Mouse (Mus musculus) heart, embryonic 13.5 days (tissue): ENCODE measurements around the gene E2f2. TPM values are rescaled to one million over a fixed set of nuclear protein-coding genes. Genes with fewer than 3 reads are reported as not detected.

ENCODE experiments used
- ATAC-seq: fragments of 200-750 bp; cut with Nextera tagmentation; 2 replicates; pipeline ENCODE4 v1.8.0; 2017; ENCODE audit warnings: moderate TSS enrichment; ENCODE audit not compliant: insufficient number of reproducible peaks, low FRiP score, low TSS enrichment; ENCODE audit errors: extremely low read depth
- H3K27ac ChIP-seq: fragments of 300-500 bp; sonication (generic); replicated peaks from 2 replicates; pipeline ENCODE4 v1.5.1; 2015; ENCODE audit warnings: moderate library complexity, mild to moderate bottlenecking, inconsistent platforms
- H3K27me3 ChIP-seq: fragments of 300-500 bp; sonication (generic); replicated peaks from 2 replicates; pipeline ENCODE4 v1.6.1; 2015; ENCODE audit warnings: mild to moderate bottlenecking, inconsistent platforms
- H3K36me3 ChIP-seq: fragments of 300-500 bp; sonication (generic); 2 replicates; pipeline ENCODE4 v1.6.1; 2015; ENCODE audit warnings: mild to moderate bottlenecking, inconsistent platforms
- H3K4me1 ChIP-seq: fragments of 300-500 bp; sonication (generic); 2 replicates; pipeline ENCODE4 v1.6.1; 2015; ENCODE audit warnings: inconsistent platforms
- H3K4me2 ChIP-seq: fragments of 300-500 bp; sonication (generic); 2 replicates; pipeline ENCODE4 v1.6.1; 2015; ENCODE audit warnings: inconsistent platforms, mild to moderate bottlenecking, moderate library complexity
- H3K4me3 ChIP-seq: fragments of 300-500 bp; sonication (generic); 2 replicates; pipeline ENCODE4 v1.5.1; 2015; ENCODE audit warnings: moderate library complexity, mild to moderate bottlenecking, inconsistent platforms
- H3K9ac ChIP-seq: fragments of 300-500 bp; sonication (generic); 2 replicates; pipeline ENCODE4 v1.6.1; 2015; ENCODE audit warnings: inconsistent platforms, mild to moderate bottlenecking, moderate library complexity
- H3K9me3 ChIP-seq: fragments of 300-500 bp; sonication (generic); 2 replicates; pipeline ENCODE4 v1.6.1; 2016; ENCODE audit warnings: inconsistent platforms
- WGBS: fragments of 180-500 bp; shearing (Covaris S2); methylation state at CpG from one replicate; pipeline ENCODE4 v1.1.7; 2015; ENCODE audit warnings: mixed read lengths; 5-methylcytosine and 5-hydroxymethylcytosine counted together
- polyA plus RNA-seq: library from polyadenylated mRNA; unstranded; fragments of >200 nt; fragmentation: Nextera tagmentation; extraction: Ambion mirVana; gene quantifications from 2 replicates; pipeline ENCODE4 v1.2.1, GENCODE M21; 2015

Gene E2f2
- polyA plus RNA-seq, 1 experiment from 2014 or later: 6.6 TPM

DNA sequence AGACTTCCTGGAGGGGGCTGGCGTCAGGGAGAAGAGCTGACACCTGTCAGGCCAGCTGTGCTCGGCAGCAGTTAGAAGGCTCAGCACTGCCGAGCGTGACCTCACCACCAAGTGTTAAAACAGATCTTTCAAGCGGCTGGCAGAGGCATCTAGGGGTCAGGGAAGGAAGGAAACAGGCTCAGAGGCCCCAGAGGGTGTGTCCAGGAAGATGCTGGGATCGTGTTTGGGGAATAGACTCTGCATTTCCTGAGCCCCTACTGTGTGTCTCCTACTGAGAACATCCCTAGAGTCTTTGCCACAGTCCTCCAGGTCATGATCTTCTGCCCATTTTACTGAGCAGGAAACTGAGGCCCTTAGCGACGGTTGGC lies 5.0 kb downstream of the E2f2 start:
- H3K9ac ChIP-seq: peak overlapping the region; percentile 63; the same call in 1 of the 2 replicates
- H3K27me3 ChIP-seq: no peaks in the 10 kb centered on the region
- ATAC-seq: no peak
- H3K4me2 ChIP-seq: peak overlapping the region; percentile 71
- peak overlapping the region; percentile 72 for H3K27ac ChIP-seq
- WGBS: 22% methylated on average over 8 of the region's 8 CpGs
- H3K4me1 ChIP-seq: peaks cover 90% of the 10 kb centered on the region
- H3K9me3 ChIP-seq: no peaks in the 10 kb centered on the region
- H3K36me3 ChIP-seq: no peaks in the 10 kb centered on the region
- H3K4me3 ChIP-seq: no peak overlapping the region

DNA sequence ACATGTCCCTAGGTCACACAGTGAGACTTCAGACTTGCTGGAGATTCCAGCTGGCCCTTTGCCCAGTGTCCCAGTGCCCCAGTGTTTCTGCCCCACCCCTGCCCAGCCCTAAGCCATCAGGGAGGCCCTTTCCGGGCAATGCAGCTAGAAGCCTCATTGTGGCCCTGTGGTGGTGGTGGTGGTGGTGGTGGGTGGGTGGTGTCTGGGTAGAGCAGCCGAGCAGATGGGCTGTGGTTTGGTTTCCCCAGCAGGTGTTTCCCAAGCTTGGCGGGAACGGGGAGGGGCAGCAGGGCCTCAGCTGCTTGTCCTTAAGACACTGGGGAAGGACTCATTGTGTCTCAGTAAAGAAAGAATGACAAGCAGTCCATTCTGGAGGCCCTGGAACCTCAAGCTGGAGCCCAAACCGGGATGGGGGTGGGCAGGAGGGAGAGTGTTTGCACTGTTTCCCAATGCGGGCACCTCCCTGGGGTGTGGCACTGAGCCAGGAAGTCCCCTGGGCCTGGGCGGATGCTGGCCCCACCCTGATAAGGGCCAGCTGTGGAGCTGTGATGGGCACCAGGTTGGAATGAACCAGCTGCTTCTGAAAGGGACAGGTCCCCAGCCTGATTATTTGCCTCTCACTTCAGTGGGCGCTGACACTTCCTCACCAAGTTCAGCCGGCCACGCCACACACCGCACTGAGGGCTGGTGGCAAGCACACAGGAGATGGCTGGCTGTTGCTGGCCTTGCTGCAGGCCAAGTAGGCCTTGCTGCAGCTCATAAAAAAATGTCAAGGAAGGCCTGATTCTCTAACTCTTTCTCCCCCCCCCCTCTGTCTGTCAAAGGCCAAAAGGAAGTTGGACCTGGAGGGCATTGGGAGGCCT lies 5.6 kb downstream of the E2f2 start:
- Histone ChIP-seq H3K27me3 (no peaks in the 10 kb centered on the region), H3K4me3 (no peak overlapping the region), H3K9me3 (no peaks in the 10 kb centered on the region), H3K27ac (peak overlapping the region; percentile 72), H3K4me2 (peak overlapping the region; percentile 71), H3K36me3 (no peaks in the 10 kb centered on the region), H3K9ac (peak overlapping the region; percentile 63), H3K4me1 (peaks cover 89% of the 10 kb centered on the region)
- 50% methylated on average over 11 of the region's 11 CpGs for WGBS
- 0 out of 2 replicates have a peak, but pooled peaks have one; percentile 17 for ATAC-seq

DNA sequence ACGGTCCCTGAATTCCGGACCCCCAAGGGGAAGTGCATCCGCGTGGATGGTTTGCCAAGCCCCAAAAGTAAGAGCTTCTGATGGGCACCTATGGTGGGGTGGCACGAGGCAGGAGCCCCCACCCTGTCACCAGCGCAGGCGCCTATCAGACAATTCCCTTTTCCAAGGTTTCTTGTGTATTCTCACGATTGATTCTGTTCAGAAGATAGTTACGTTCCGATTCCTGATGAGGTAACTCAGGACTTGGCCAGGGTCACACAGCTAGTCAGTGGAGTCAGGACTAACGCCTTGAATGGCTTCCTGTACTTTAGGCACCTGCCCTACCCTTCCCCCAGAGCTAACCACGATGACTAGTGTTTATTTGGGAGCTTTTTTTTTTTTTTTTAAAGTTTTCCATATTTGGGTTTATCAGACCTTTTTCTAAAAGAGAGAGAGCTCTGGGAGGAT lies 6.3 kb downstream of the E2f2 start:
- Histone ChIP-seq H3K4me1 (peaks cover 82% of the 10 kb centered on the region), H3K9ac (peak overlapping the region; percentile 63), H3K27ac (peak overlapping the region; percentile 72), H3K4me2 (peak overlapping the region; percentile 71), H3K9me3 (no peaks in the 10 kb centered on the region), H3K27me3 (no peaks in the 10 kb centered on the region), H3K4me3 (no peak overlapping the region), H3K36me3 (no peaks in the 10 kb centered on the region; the same call in 1 of the 2 replicates)
- 71% methylated on average over 12 of the region's 12 CpGs for WGBS
- ATAC-seq: no peak

GRCm38 (mm10) chr4:136179456-136179855 lies 7.3 kb downstream of the E2f2 start:
- WGBS: 85% methylated on average over 7 of the region's 7 CpGs
- peaks cover 6% of the 10 kb centered on the region; the same call in 1 of the 2 replicates for H3K36me3 ChIP-seq
- peak overlapping the region; percentile 50; the same call in 1 of the 2 replicates for H3K4me3 ChIP-seq
- no peaks in the 10 kb centered on the region for H3K27me3 ChIP-seq
- no peak for ATAC-seq
- H3K9ac ChIP-seq: peak overlapping the region; percentile 74; the same call in 1 of the 2 replicates
- H3K4me2 ChIP-seq: peak overlapping the region; percentile 71
- H3K27ac ChIP-seq: peak overlapping the region; percentile 84
- no peaks in the 10 kb centered on the region for H3K9me3 ChIP-seq
- peaks cover 73% of the 10 kb centered on the region for H3K4me1 ChIP-seq

- 3% methylated on average over 15 of the region's 15 CpGs for WGBS
- H3K9ac ChIP-seq: peak overlapping the region; percentile 74
- peak overlapping the region; percentile 84 for H3K27ac ChIP-seq
- H3K9me3 ChIP-seq: no peaks in the 10 kb centered on the region
- peaks cover 9% of the 10 kb centered on the region; the same call in 1 of the 2 replicates for H3K36me3 ChIP-seq
- ATAC-seq: peak; percentile 33; the same call in 1 of the 2 replicates
- H3K4me2 ChIP-seq: peak overlapping the region; percentile 71
- peaks cover 67% of the 10 kb centered on the region for H3K4me1 ChIP-seq
- peak overlapping the region; percentile 50 for H3K4me3 ChIP-seq
- H3K27me3 ChIP-seq: no peaks in the 10 kb centered on the region
Observed at GRCm38 (mm10) chr4:136179998-136180397, 7.8 kb downstream of the E2f2 start.

DNA sequence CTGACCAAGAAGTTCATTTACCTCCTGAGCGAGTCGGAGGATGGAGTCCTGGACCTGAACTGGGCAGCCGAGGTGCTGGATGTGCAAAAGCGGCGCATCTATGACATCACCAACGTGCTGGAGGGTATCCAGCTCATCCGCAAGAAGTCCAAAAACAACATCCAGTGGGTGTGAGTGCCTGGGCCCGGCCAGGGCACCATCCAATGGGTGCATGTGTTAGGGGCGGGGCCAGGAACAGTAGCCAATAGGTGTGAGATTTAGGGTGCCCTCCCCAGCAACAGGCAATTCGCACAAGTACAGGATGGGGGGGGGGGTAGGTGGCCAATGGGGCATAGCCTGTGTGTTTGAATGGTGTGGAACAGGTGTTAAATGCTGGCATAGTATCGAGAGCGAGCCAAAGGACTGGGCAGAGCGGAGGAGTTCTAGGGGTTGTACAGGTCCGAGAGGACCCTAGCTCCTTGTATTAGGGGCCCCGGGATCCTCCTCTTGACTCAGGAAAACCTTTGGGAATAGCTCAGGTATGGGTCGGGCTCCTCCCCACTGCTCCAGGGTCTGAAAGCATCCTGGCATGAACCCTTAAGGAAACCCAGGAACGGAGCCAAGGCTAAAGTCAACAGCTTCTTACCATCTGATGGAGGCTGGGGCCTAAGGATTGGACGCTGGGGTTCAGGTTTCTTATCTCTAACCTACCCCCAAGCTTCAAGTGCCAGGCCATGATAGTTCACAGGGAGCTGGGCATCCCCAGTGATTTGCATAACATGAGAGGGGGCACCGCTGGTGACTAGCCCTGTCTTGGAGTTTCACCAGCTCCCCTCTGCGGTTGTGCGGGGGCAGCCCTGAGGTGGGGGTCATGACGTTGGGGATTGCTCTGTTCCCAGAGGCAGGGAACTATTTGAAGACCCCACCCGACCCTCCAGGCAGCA lies 8.5 kb downstream of the E2f2 start:
- peak overlapping the region; percentile 74 for H3K9ac ChIP-seq
- H3K27me3 ChIP-seq: no peaks in the 10 kb centered on the region
- H3K9me3 ChIP-seq: no peaks in the 10 kb centered on the region
- peaks cover 67% of the 10 kb centered on the region for H3K4me1 ChIP-seq
- H3K4me3 ChIP-seq: peak overlapping the region; percentile 50
- peak; percentile 76 for ATAC-seq
- H3K36me3 ChIP-seq: peaks cover 9% of the 10 kb centered on the region; the same call in 1 of the 2 replicates
- 13% methylated on average over 23 of the region's 23 CpGs for WGBS
- H3K27ac ChIP-seq: peak overlapping the region; percentile 84
- peak overlapping the region; percentile 71 for H3K4me2 ChIP-seq

DNA sequence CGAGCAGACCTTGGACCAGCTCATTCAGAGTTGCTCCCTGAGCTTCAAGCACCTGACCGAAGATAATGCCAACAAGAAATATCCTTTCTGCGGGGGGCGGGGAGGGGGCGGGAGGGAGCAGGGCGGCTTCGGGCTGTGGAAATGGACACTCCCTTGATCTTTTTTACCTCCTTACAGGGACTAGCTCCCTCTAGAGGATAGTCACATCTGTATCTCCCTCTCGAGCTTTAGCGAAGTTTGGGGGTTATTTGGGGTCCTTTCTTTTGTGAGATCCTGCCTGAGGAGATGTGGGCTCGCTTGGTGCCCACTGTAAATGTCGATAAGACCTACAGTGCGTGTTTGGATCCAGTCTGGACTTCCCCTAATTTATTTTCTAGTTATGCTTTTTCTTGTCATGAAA lies 9.2 kb downstream of the E2f2 start:
- Histone ChIP-seq H3K4me3 (peak overlapping the region; percentile 50), H3K9ac (peak overlapping the region; percentile 25; the same call in 1 of the 2 replicates), H3K4me1 (peaks cover 67% of the 10 kb centered on the region), H3K27ac (no peak overlapping the region), H3K9me3 (no peaks in the 10 kb centered on the region), H3K36me3 (peaks cover 11% of the 10 kb centered on the region; the same call in 1 of the 2 replicates), H3K4me2 (peak overlapping the region; percentile 71), H3K27me3 (no peaks in the 10 kb centered on the region)
- ATAC-seq: no peak
- WGBS: 24% methylated on average over 12 of the region's 12 CpGs

- H3K4me1 ChIP-seq: peaks cover 35% of the 10 kb centered on the region
- no peak overlapping the region for H3K4me3 ChIP-seq
- H3K9ac ChIP-seq: no peak overlapping the region
- H3K27ac ChIP-seq: peak overlapping the region; percentile 64
- H3K27me3 ChIP-seq: no peaks in the 10 kb centered on the region
- no peaks in the 10 kb centered on the region for H3K9me3 ChIP-seq
- H3K36me3 ChIP-seq: peaks cover 39% of the 10 kb centered on the region
- ATAC-seq: no peak
- no peak overlapping the region for H3K4me2 ChIP-seq
- WGBS: 53% methylated on average over 9 of the region's 9 CpGs
Observed at GRCm38 (mm10) chr4:136185375-136185774, 13.2 kb downstream of the E2f2 start.

GRCm38 (mm10) chr4:136186315-136186714 lies 14.1 kb downstream of the E2f2 start:
- H3K4me1 ChIP-seq: peaks cover 33% of the 10 kb centered on the region
- WGBS: 81% methylated on average over 8 of the region's 8 CpGs
- H3K4me2 ChIP-seq: no peak overlapping the region
- peaks cover 39% of the 10 kb centered on the region for H3K36me3 ChIP-seq
- no peaks in the 10 kb centered on the region for H3K9me3 ChIP-seq
- no peaks in the 10 kb centered on the region for H3K27me3 ChIP-seq
- no peak overlapping the region for H3K9ac ChIP-seq
- no peak overlapping the region for H3K27ac ChIP-seq
- no peak overlapping the region for H3K4me3 ChIP-seq
- ATAC-seq: no peak

DNA sequence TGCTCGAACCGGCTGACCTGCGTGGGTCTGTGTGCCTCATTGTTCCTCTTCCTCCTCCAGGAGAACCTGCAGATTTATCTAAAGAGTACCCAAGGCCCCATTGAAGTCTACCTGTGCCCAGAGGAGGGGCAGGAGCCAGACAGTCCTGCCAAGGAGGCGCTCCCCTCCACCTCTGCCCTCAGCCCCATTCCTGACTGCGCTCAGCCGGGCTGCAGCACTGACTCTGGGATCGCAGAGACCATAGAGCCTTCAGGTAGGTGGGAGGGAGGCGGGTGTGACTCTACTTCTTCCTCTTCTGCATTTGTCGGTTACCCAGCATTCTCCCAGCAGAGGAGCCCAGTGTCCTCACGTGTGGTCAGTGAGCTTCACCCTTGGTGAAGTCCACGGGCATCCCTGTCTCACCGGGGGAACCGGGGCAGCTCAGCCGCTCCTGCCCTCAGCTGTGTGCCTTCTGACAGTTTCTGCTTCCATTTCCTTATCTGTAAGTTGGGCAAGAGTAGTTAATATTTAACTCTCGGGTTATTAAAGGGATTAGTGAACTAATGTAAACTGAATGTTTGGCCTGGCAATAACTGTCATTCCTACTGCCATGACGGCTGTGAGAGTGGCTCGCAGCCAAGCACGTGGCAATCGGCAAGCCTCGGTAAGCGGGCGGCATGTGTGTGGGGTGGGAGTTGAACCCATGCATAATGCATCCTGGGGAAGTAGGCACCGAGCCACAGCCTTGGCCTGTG lies 14.7 kb downstream of the E2f2 start:
- H3K4me1 ChIP-seq: peaks cover 33% of the 10 kb centered on the region
- 87% methylated on average over 23 of the region's 23 CpGs for WGBS
- H3K9me3 ChIP-seq: no peaks in the 10 kb centered on the region
- ATAC-seq: no peak
- H3K27ac ChIP-seq: no peak overlapping the region
- no peak overlapping the region for H3K9ac ChIP-seq
- no peak overlapping the region for H3K4me2 ChIP-seq
- peaks cover 42% of the 10 kb centered on the region for H3K36me3 ChIP-seq
- no peak overlapping the region for H3K4me3 ChIP-seq
- H3K27me3 ChIP-seq: no peaks in the 10 kb centered on the region
